Mouse (Mus musculus): Measurements from ENCODE around the gene Gm20479. TPM values are rescaled to one million over a fixed set of nuclear protein-coding genes. Genes with fewer than 3 reads are reported as not detected.

Gene Gm20479
- total and polyA plus RNA-seq, 3 experiments: 2.7 TPM; not detected in 2

DNA sequence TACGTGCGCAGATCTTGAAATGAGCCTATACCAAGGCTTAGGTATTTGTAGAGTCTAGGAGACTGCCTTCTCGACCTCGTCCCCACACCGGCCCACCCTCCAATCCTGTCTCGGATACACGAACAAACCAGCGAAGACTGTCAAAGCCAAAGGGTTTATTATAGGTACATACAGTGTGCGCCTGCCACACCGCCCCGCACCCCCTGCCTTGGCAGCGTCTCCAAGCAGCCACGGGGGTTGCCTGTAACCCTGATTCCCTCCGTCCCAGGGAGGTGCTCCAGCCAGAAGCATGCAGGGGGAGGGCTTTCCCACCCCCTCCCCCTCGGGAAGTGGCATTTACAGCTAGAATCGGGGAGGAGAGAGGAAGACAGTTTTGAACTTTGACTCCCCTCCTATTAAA, 971 bp downstream of the Gm20479 start:
- no peak for DNase-seq (ENCODE audit: low read depth, low spot score)
- no peaks in the 10 kb centered on the region for H3K9me3 ChIP-seq (replicated peaks; ENCODE audit: insufficient read depth, low read length)
- peaks cover 0 to 18% of the 10 kb centered on the region in 2 experiments; a peak in 2 of 4 replicates for H3K36me3 ChIP-seq (ENCODE audit: control insufficient read depth in 1 of 2, insufficient read depth in 2 of 2, low read length in 2 of 2)
- no peaks in the 10 kb centered on the region for H3K27me3 ChIP-seq (ENCODE audit: control insufficient read depth in 1 of 2, insufficient read depth in 2 of 2, low read length in 2 of 2)
- peak overlapping the region; percentile 57 for H3K9ac ChIP-seq (ENCODE audit: control insufficient read depth, low read depth, low read length, poor library complexity, severe bottlenecking)
- TF ChIP-seq POLR2A (IDR thresholded peaks at IDR 0.05; ENCODE audit: control insufficient read depth in 1 of 2, insufficient read depth in 1 of 2, low read depth in 1 of 2, low read length in 2 of 2, poor library complexity in 1 of 2): 0 out of 4 replicates have a peak, but pooled peaks of 1 of the 2 experiments have one; percentile 42
- no peak for TF ChIP-seq TBP (IDR thresholded peaks at IDR 0.05; ENCODE audit: low read depth, low read length)
- TF ChIP-seq MEF2A (IDR thresholded peaks at IDR 0.05; ENCODE audit: extremely low read depth, insufficient replicate concordance, low read depth, low read length, poor library complexity, severe bottlenecking): no peak
- TF ChIP-seq POLR2AphosphoS2 (IDR thresholded peaks at IDR 0.05; ENCODE audit: low read length): no peak
- TF ChIP-seq MAX (IDR thresholded peaks at IDR 0.05; ENCODE audit: low read length): peak; percentile 10; the same call in 1 of the 2 replicates
- no peak for TF ChIP-seq JUND (IDR thresholded peaks at IDR 0.05; ENCODE audit: low read depth, low read length)
- TF ChIP-seq TAL1 (IDR thresholded peaks at IDR 0.05; ENCODE audit: low read length): no peak
- no peak for TF ChIP-seq ZNF384 (IDR thresholded peaks at IDR 0.05; ENCODE audit: low read depth, low read length)
- no peak for TF ChIP-seq CHD2 (IDR thresholded peaks at IDR 0.05; ENCODE audit: low read length)
- TF ChIP-seq SIN3A (IDR thresholded peaks at IDR 0.05; ENCODE audit: low read length): 0 out of 2 replicates have a peak, but pooled peaks have one; percentile 13
- no peak for TF ChIP-seq SMC3 (IDR thresholded peaks at IDR 0.05; ENCODE audit: low read depth, low read length)
- TF ChIP-seq ELF1 (IDR thresholded peaks at IDR 0.05; ENCODE audit: low read depth, low read length): no peak
- TF ChIP-seq MAFK (IDR thresholded peaks at IDR 0.05; ENCODE audit: borderline replicate concordance, low read depth, low read length): no peak
- TF ChIP-seq NELFE (IDR thresholded peaks at IDR 0.05; ENCODE audit: low read depth, low read length): no peak; the same call in 1 of the 2 replicates
- peak overlapping the region; percentile 85 for H3K27ac ChIP-seq (ENCODE audit: control insufficient read depth, low read depth, low read length)
- H3K4me1 ChIP-seq (ENCODE audit: control insufficient read depth in 1 of 2, insufficient read depth in 2 of 2, low read length in 2 of 2): peaks cover 4 to 17% of the 10 kb centered on the region in 2 experiments
- H3K79me2 ChIP-seq (ENCODE audit: control insufficient read depth, insufficient read depth, low read length, poor library complexity): peaks cover 3% of the 10 kb centered on the region; the same call in 1 of the 2 replicates
- H3K4me3 ChIP-seq (ENCODE audit: control insufficient read depth in 1 of 2, insufficient read depth in 1 of 2, low read depth in 2 of 2, low read length in 2 of 2): peak overlapping the region; percentile 58 to 96

DNA sequence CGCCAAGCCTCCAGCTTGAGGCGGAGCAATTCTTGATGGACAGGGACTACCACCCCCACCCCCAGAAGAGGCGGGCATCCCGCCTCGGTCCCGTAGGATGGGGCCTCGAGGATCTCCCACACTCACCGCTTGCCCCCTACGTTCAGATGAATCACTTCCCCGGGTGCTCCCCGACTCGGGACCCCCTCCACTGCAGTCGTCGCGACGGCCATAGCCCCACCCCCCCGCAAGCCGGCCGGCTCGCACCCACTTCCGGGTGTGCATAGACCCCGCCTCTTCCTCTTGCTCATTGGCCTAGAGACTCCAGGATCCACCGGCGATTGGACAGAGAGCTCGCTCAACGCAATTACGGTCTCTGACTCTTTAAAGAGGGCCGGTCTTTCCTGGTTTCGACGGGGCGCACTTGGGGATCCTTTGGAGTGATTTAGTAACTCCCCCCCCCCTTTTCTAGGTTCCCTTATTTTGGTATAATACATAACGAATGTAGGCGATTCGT, 1.4 kb downstream of the Gm20479 start, which contains the start of gene Shkbp1:
Gene Shkbp1 (minus strand): TSS at position 275 of the 496 bp plus-strand sequence.
- DNase-seq (ENCODE audit: low read depth, low spot score): peak; percentile 97
- peaks cover 3% of the 10 kb centered on the region; the same call in 1 of the 2 replicates for H3K79me2 ChIP-seq (ENCODE audit: control insufficient read depth, insufficient read depth, low read length, poor library complexity)
- peaks cover 4 to 16% of the 10 kb centered on the region in 2 experiments for H3K4me1 ChIP-seq (ENCODE audit: control insufficient read depth in 1 of 2, insufficient read depth in 2 of 2, low read length in 2 of 2)
- no peaks in the 10 kb centered on the region for H3K9me3 ChIP-seq (replicated peaks; ENCODE audit: insufficient read depth, low read length)
- no peaks in the 10 kb centered on the region for H3K27me3 ChIP-seq (ENCODE audit: control insufficient read depth in 1 of 2, insufficient read depth in 2 of 2, low read length in 2 of 2)
- H3K36me3 ChIP-seq (ENCODE audit: control insufficient read depth in 1 of 2, insufficient read depth in 2 of 2, low read length in 2 of 2): peaks cover 0 to 14% of the 10 kb centered on the region in 2 experiments; a peak in 2 of 4 replicates
- peak within 1 kb of the TSS; percentile 69 for H3K9ac ChIP-seq (ENCODE audit: control insufficient read depth, low read depth, low read length, poor library complexity, severe bottlenecking)
- peak within 1 kb of the TSS; percentile 85 for H3K27ac ChIP-seq (ENCODE audit: control insufficient read depth, low read depth, low read length)
- peak within 1 kb of the TSS; percentile 58 to 96 for H3K4me3 ChIP-seq (ENCODE audit: control insufficient read depth in 1 of 2, insufficient read depth in 1 of 2, low read depth in 2 of 2, low read length in 2 of 2)
- no peak for TF ChIP-seq TCF12 (IDR thresholded peaks at IDR 0.05; ENCODE audit: low read depth, low read length)
- no peak for TF ChIP-seq CTCF (IDR thresholded peaks at IDR 0.05 in 2 of 3, conservative IDR thresholded peaks at IDR 0.05 in 1 of 3; ENCODE audit: control insufficient read depth in 1 of 3, insufficient read depth in 1 of 3, low read depth in 2 of 3, low read length in 3 of 3, poor library complexity in 1 of 3, severe bottlenecking in 1 of 3)
- TF ChIP-seq JUND (IDR thresholded peaks at IDR 0.05; ENCODE audit: low read depth, low read length): no peak
- no peak for TF ChIP-seq ZNF384 (IDR thresholded peaks at IDR 0.05; ENCODE audit: low read depth, low read length)
- peak; percentile 29; the same call in 1 of the 2 replicates for TF ChIP-seq RCOR1 (IDR thresholded peaks at IDR 0.05; ENCODE audit: low read depth, low read length)
- TF ChIP-seq ETS1 (IDR thresholded peaks at IDR 0.05; ENCODE audit: low read depth, low read length): peak; percentile 28; the same call in 1 of the 2 replicates
- TF ChIP-seq POLR2AphosphoS2 (IDR thresholded peaks at IDR 0.05; ENCODE audit: low read length): no peak
- TF ChIP-seq GATA1 (IDR thresholded peaks at IDR 0.05; ENCODE audit: low read depth, low read length): no peak
- no peak for TF ChIP-seq MAFK (IDR thresholded peaks at IDR 0.05; ENCODE audit: borderline replicate concordance, low read depth, low read length)
- no peak for TF ChIP-seq RAD21 (IDR thresholded peaks at IDR 0.05; ENCODE audit: low read depth, low read length)
- no peak for TF ChIP-seq BHLHE40 (IDR thresholded peaks at IDR 0.05; ENCODE audit: borderline replicate concordance, low read depth, low read length)
- no peak for TF ChIP-seq MAX (IDR thresholded peaks at IDR 0.05; ENCODE audit: low read length)
- TF ChIP-seq CHD1 (IDR thresholded peaks at IDR 0.05; ENCODE audit: low read depth, low read length): no peak
- TF ChIP-seq CHD2 (IDR thresholded peaks at IDR 0.05; ENCODE audit: low read length): peak; percentile 29; the same call in 1 of the 2 replicates
- TF ChIP-seq ZMIZ1 (IDR thresholded peaks at IDR 0.05; ENCODE audit: low read depth, low read length): no peak; the same call in 1 of the 2 replicates
- peak; percentile 17; the same call in 1 of the 2 replicates for TF ChIP-seq NRF1 (IDR thresholded peaks at IDR 0.05; ENCODE audit: insufficient read depth, low read depth, low read length, poor library complexity, severe bottlenecking)
- no peak for TF ChIP-seq MYC (IDR thresholded peaks at IDR 0.05; ENCODE audit: low read depth, low read length)
- no peak for TF ChIP-seq USF2 (IDR thresholded peaks at IDR 0.05; ENCODE audit: borderline replicate concordance in 1 of 2, insufficient read depth in 1 of 2, low read depth in 1 of 2, low read length in 2 of 2)
- no peak for TF ChIP-seq UBTF (IDR thresholded peaks at IDR 0.05; ENCODE audit: borderline replicate concordance, insufficient read depth, low read depth, low read length)
- TF ChIP-seq POLR2A (IDR thresholded peaks at IDR 0.05; ENCODE audit: control insufficient read depth in 1 of 2, insufficient read depth in 1 of 2, low read depth in 1 of 2, low read length in 2 of 2, poor library complexity in 1 of 2): peak in 1 of 2 experiments; percentile 23; a peak in 2 of 4 replicates
- TF ChIP-seq SMC3 (IDR thresholded peaks at IDR 0.05; ENCODE audit: low read depth, low read length): no peak; the same call in 1 of the 2 replicates
- no peak for TF ChIP-seq GABPA (IDR thresholded peaks at IDR 0.05; ENCODE audit: low read depth, low read length)
- peak; percentile 99 for TF ChIP-seq ELF1 (IDR thresholded peaks at IDR 0.05; ENCODE audit: low read depth, low read length)
- TF ChIP-seq NELFE (IDR thresholded peaks at IDR 0.05; ENCODE audit: low read depth, low read length): peak; percentile 56

All from MEL (cell line).